Mouse (Mus musculus) cerebellum, postnatal 25 days (tissue): ENCODE results near the gene Nras.

Experiments used
- DNase-seq, 2 experiments: peaks; one replicate each; pipeline ENCODE4 v3.0.0; 2021; ENCODE audit warnings: mixed read lengths in 2 of 2

Gene Nras

GRCm38 (mm10) chr3:103099667-103100066 is 41.6 kb downstream of the Nras start:
- no peak for DNase-seq

GRCm38 (mm10) chr3:103100735-103101134 is 42.6 kb downstream of the Nras start:
- DNase-seq = no peak

GRCm38 (mm10) chr3:103101194-103101593 is 43.1 kb downstream of the Nras start:
- DNase-seq = no peak

GRCm38 (mm10) chr3:103101909-103102308 is 43.8 kb downstream of the Nras start:
- peak in 1 of 2 experiments; percentile 11 for DNase-seq

- peak; percentile 56 to 70 for DNase-seq
Observed at GRCm38 (mm10) chr3:103102454-103103390, 44.6 kb downstream of the Nras start, which contains the start of gene Dennd2c. Gene Dennd2c (plus strand): TSS chr3:103102604.

GRCm38 (mm10) chr3:103107565-103108240 is 49.6 kb downstream of the Nras start:
- DNase-seq = no peak

- DNase-seq = no peak
Observed at GRCm38 (mm10) chr3:103112216-103112615, 54.1 kb downstream of the Nras start.
